Mouse (Mus musculus): ENCODE measurements around the gene Asic1.

- TF ChIP-seq POLR2A (IDR thresholded peaks at IDR 0.05; ENCODE audit: borderline replicate concordance, control insufficient read depth, low read depth, low read length), result no peak
- no peak for TF ChIP-seq CTCF (IDR thresholded peaks at IDR 0.05; ENCODE audit: control insufficient read depth, insufficient read depth, low read length)
These were observed 33.5 kb downstream of the Asic1 start for GRCm38 (mm10) chr15:99703676-99704040.
